Mouse (Mus musculus): Measurements from ENCODE around the gene Col5a1. TPM values are rescaled to one million over a fixed set of nuclear protein-coding genes. Genes with fewer than 3 reads are reported as not detected.
A peak's percentile ranks its signal among the peaks of the same experiment; 100 is the strongest.

Col5a1 gene
- total RNA-seq, 1 experiment from 2014 or later, result 1.1 TPM

GRCm38 (mm10) chr2:28036788-28037187 is 150.6 kb downstream of the Col5a1 start:
- no peak for ATAC-seq (replicated peaks in 1 of 2; ENCODE audit: insufficient read depth in 1 of 2, low FRiP score in 2 of 2, low TSS enrichment in 1 of 2, low read depth in 1 of 2, poor library complexity in 2 of 2, severe bottlenecking in 2 of 2)

GRCm38 (mm10) chr2:28037505-28038390 is 151.5 kb downstream of the Col5a1 start:
- ATAC-seq (replicated peaks in 1 of 2; ENCODE audit: insufficient read depth in 1 of 2, low FRiP score in 2 of 2, low TSS enrichment in 1 of 2, low read depth in 1 of 2, poor library complexity in 2 of 2, severe bottlenecking in 2 of 2), result no peak

- no peak for ATAC-seq (replicated peaks in 1 of 2; ENCODE audit: insufficient read depth in 1 of 2, low FRiP score in 2 of 2, low TSS enrichment in 1 of 2, low read depth in 1 of 2, poor library complexity in 2 of 2, severe bottlenecking in 2 of 2)
Observed at GRCm38 (mm10) chr2:28038391-28039096, 152.3 kb downstream of the Col5a1 start.

- ATAC-seq (replicated peaks in 1 of 2; ENCODE audit: insufficient read depth in 1 of 2, low FRiP score in 2 of 2, low TSS enrichment in 1 of 2, low read depth in 1 of 2, poor library complexity in 2 of 2, severe bottlenecking in 2 of 2), result no peak
Observed at GRCm38 (mm10) chr2:28039647-28040325, 153.6 kb downstream of the Col5a1 start.

- no peak for ATAC-seq (replicated peaks in 1 of 2; ENCODE audit: insufficient read depth in 1 of 2, low FRiP score in 2 of 2, low TSS enrichment in 1 of 2, low read depth in 1 of 2, poor library complexity in 2 of 2, severe bottlenecking in 2 of 2)
Observed at GRCm38 (mm10) chr2:28040466-28040865, 154.2 kb downstream of the Col5a1 start.

GRCm38 (mm10) chr2:28044920-28045598 is 158.8 kb downstream of the Col5a1 start:
- no peak for ATAC-seq (replicated peaks in 1 of 2; ENCODE audit: insufficient read depth in 1 of 2, low FRiP score in 2 of 2, low TSS enrichment in 1 of 2, low read depth in 1 of 2, poor library complexity in 2 of 2, severe bottlenecking in 2 of 2)

GRCm38 (mm10) chr2:28046311-28046710 is 160.1 kb downstream of the Col5a1 start:
- no peak for ATAC-seq (replicated peaks in 1 of 2; ENCODE audit: insufficient read depth in 1 of 2, low FRiP score in 2 of 2, low TSS enrichment in 1 of 2, low read depth in 1 of 2, poor library complexity in 2 of 2, severe bottlenecking in 2 of 2)

- ATAC-seq (replicated peaks in 1 of 2; ENCODE audit: insufficient read depth in 1 of 2, low FRiP score in 2 of 2, low TSS enrichment in 1 of 2, low read depth in 1 of 2, poor library complexity in 2 of 2, severe bottlenecking in 2 of 2), result no peak
Observed at GRCm38 (mm10) chr2:28047092-28047491, 160.9 kb downstream of the Col5a1 start.

- ATAC-seq (replicated peaks in 1 of 2; ENCODE audit: insufficient read depth in 1 of 2, low FRiP score in 2 of 2, low TSS enrichment in 1 of 2, low read depth in 1 of 2, poor library complexity in 2 of 2, severe bottlenecking in 2 of 2), result no peak
Observed at GRCm38 (mm10) chr2:28059922-28060321, 173.7 kb downstream of the Col5a1 start.

GRCm38 (mm10) chr2:28063711-28064338 is 177.6 kb downstream of the Col5a1 start:
- ATAC-seq (replicated peaks in 1 of 2; ENCODE audit: insufficient read depth in 1 of 2, low FRiP score in 2 of 2, low TSS enrichment in 1 of 2, low read depth in 1 of 2, poor library complexity in 2 of 2, severe bottlenecking in 2 of 2), result no peak

- ATAC-seq (replicated peaks in 1 of 2; ENCODE audit: insufficient read depth in 1 of 2, low FRiP score in 2 of 2, low TSS enrichment in 1 of 2, low read depth in 1 of 2, poor library complexity in 2 of 2, severe bottlenecking in 2 of 2), result no peak
Observed at GRCm38 (mm10) chr2:28064339-28065080, 178.3 kb downstream of the Col5a1 start.

- no peak for ATAC-seq (replicated peaks in 1 of 2; ENCODE audit: insufficient read depth in 1 of 2, low FRiP score in 2 of 2, low TSS enrichment in 1 of 2, low read depth in 1 of 2, poor library complexity in 2 of 2, severe bottlenecking in 2 of 2)
Observed at GRCm38 (mm10) chr2:28065081-28065651, 178.9 kb downstream of the Col5a1 start.

- no peak for ATAC-seq (replicated peaks in 1 of 2; ENCODE audit: insufficient read depth in 1 of 2, low FRiP score in 2 of 2, low TSS enrichment in 1 of 2, low read depth in 1 of 2, poor library complexity in 2 of 2, severe bottlenecking in 2 of 2)
Observed at GRCm38 (mm10) chr2:28066686-28067085, 180.5 kb downstream of the Col5a1 start.

GRCm38 (mm10) chr2:28067175-28067574 is 180.9 kb downstream of the Col5a1 start:
- ATAC-seq (replicated peaks in 1 of 2; ENCODE audit: insufficient read depth in 1 of 2, low FRiP score in 2 of 2, low TSS enrichment in 1 of 2, low read depth in 1 of 2, poor library complexity in 2 of 2, severe bottlenecking in 2 of 2), result no peak

GRCm38 (mm10) chr2:28067821-28068536 is 181.8 kb downstream of the Col5a1 start:
- 0 out of 4 replicates have a peak, but pooled peaks of 1 of the 2 experiments have one; percentile 16 for ATAC-seq (replicated peaks in 1 of 2; ENCODE audit: insufficient read depth in 1 of 2, low FRiP score in 2 of 2, low TSS enrichment in 1 of 2, low read depth in 1 of 2, poor library complexity in 2 of 2, severe bottlenecking in 2 of 2)

- 0 out of 4 replicates have a peak, but pooled peaks of 1 of the 2 experiments have one; percentile 13 for ATAC-seq (replicated peaks in 1 of 2; ENCODE audit: insufficient read depth in 1 of 2, low FRiP score in 2 of 2, low TSS enrichment in 1 of 2, low read depth in 1 of 2, poor library complexity in 2 of 2, severe bottlenecking in 2 of 2)
Observed at GRCm38 (mm10) chr2:28068537-28068878, 182.3 kb downstream of the Col5a1 start.

Data from hematopoietic stem cell, adult 5-6 weeks (primary cell).